Mouse (Mus musculus) heart, postnatal 10 days (tissue): ENCODE data around the gene C5ar1. TPM values are rescaled to one million over a fixed set of nuclear protein-coding genes. Genes with fewer than 3 reads are reported as not detected.

Experiments
- DNase-seq, 2 experiments: peaks; one replicate each; pipeline ENCODE4 v3.0.0; 2021
- intact Hi-C: fragments of 180-260 bp; cut with DNase I; formaldehyde crosslinking; loops from one replicate; pipeline ENCODE4 v1.15.1; 2025
- total RNA-seq, 2 experiments: library from RNA; stranded (reverse); gene quantifications; 2 replicates each; pipeline ENCODE4 v1.2.3; 2021

C5ar1 gene
- total RNA-seq, 2 experiments from 2014 or later = 4.6 to 4.8 TPM

GRCm38 (mm10) chr7:16240281-16240977, 18.9 kb downstream of the C5ar1 start:
- no peak for DNase-seq
- intact Hi-C loops = loop anchor here (2.0 kb wide), 1 partner anchor 14 kb away; no protein-coding TSS in a partner anchor

- intact Hi-C loops = no loop called here
- peak; percentile 57 to 61 for DNase-seq
These were observed 19.8 kb downstream of the C5ar1 start for GRCm38 (mm10) chr7:16239554-16239997.

GRCm38 (mm10) chr7:16229869-16230268, 29.5 kb downstream of the C5ar1 start:
- DNase-seq = peak; percentile 16 to 34
- intact Hi-C loops = no loop called here

- intact Hi-C loops = no loop called here
- peak; percentile 96 to 97 for DNase-seq
These were observed 37.6 kb downstream of the C5ar1 start, which contains the start of gene Dhx34 for GRCm38 (mm10) chr7:16221582-16222272. Gene Dhx34, minus strand, starts transcription at chr7:16222037.

- no peak for DNase-seq
- intact Hi-C loops = loop anchor here (5.0 kb wide), 1 partner anchor 48 kb away; no protein-coding TSS in a partner anchor
These were observed 45.4 kb downstream of the C5ar1 start for GRCm38 (mm10) chr7:16213986-16214385.

GRCm38 (mm10) chr7:16213196-16213595, 46.1 kb downstream of the C5ar1 start:
- no peak for DNase-seq
- intact Hi-C loops = loop anchor here (5.0 kb wide), 1 partner anchor 49 kb away; no protein-coding TSS in a partner anchor

- intact Hi-C loops = loop anchor here (5.0 kb wide), 1 partner anchor 51 kb away; no protein-coding TSS in a partner anchor
- DNase-seq = peak; percentile 20 to 31
These were observed 48.4 kb downstream of the C5ar1 start for GRCm38 (mm10) chr7:16210862-16211365.

GRCm38 (mm10) chr7:16208781-16209665, 50.3 kb downstream of the C5ar1 start:
- no peak for DNase-seq
- intact Hi-C loops = no loop called here

- DNase-seq = peak; percentile 15 to 17
- intact Hi-C loops = no loop called here
These were observed 51.8 kb downstream of the C5ar1 start for GRCm38 (mm10) chr7:16207496-16207895.

- DNase-seq = peak in 1 of 2 experiments; percentile 9
- intact Hi-C loops = no loop called here
These were observed 52.3 kb downstream of the C5ar1 start for GRCm38 (mm10) chr7:16207076-16207475.

GRCm38 (mm10) chr7:16204791-16205190, 54.5 kb downstream of the C5ar1 start:
- DNase-seq = no peak
- intact Hi-C loops = no loop called here

- no peak for DNase-seq
- intact Hi-C loops = no loop called here
These were observed 55.8 kb downstream of the C5ar1 start for GRCm38 (mm10) chr7:16203505-16203903.

- no peak for DNase-seq
- intact Hi-C loops = no loop called here
These were observed 56.4 kb downstream of the C5ar1 start for GRCm38 (mm10) chr7:16202756-16203504.

- intact Hi-C loops = no loop called here
- no peak for DNase-seq
These were observed 58.2 kb downstream of the C5ar1 start for GRCm38 (mm10) chr7:16201136-16201535.

- no peak for DNase-seq
- intact Hi-C loops = no loop called here
These were observed 60.8 kb downstream of the C5ar1 start for GRCm38 (mm10) chr7:16198540-16198939.

GRCm38 (mm10) chr7:16197166-16197565, 62.2 kb downstream of the C5ar1 start:
- intact Hi-C loops = no loop called here
- no peak for DNase-seq
